In genomic region chr9:65640838-65641410, GRCm38 (mm10) we compare ENCODE assay signal across 11 mouse cellular contexts. TPM values are rescaled to one million over a fixed set of nuclear protein-coding genes. Genes with fewer than 3 reads are reported as not detected.
DNase-seq lines count a peak whose midpoint lies in the region; ATAC-seq and TF ChIP-seq lines count a peak whose summit lies in the region.
"Had no signal": no experiment of that assay in that cellular context is flagged by ENCODE, and none has a peak within 500 bp of the region (broad histone marks: within the 10 kb centered on the region; RNA-seq: fewer than 3 reads in every experiment).

No protein-coding gene starts in this region.

- no peak for DNase-seq in intestine, embryonic 14.5 days (ENCODE audit: low spot score)
- DNase-seq in R1 (ENCODE audit: low read depth, low spot score) = peak; percentile 100
- DNase-seq in limb, embryonic 10.5 days (ENCODE audit: low spot score) = peak; percentile 50
- DNase-seq in left cerebral cortex, adult 2 months (ENCODE audit: extremely low spot score in 1 of 2, low spot score in 2 of 2) = no peak
- no peak for DNase-seq in left cerebral cortex, adult 11 months (ENCODE audit: low spot score)
- no peak for DNase-seq in cerebellum, adult 8-10 months
- DNase-seq: liver, postnatal 0 days; right cerebral cortex, adult 18-20 months had no signal

- H3K27me3 ChIP-seq in intestine, embryonic 14.5 days (replicated peaks; ENCODE audit: control insufficient read depth, insufficient read depth, low read length) = no peaks in the 10 kb centered on the region
- no peaks in the 10 kb centered on the region for H3K27me3 ChIP-seq in intestine, embryonic 15.5 days (replicated peaks)
- H3K27me3 ChIP-seq in embryonic facial prominence, embryonic 12.5 days = no peaks in the 10 kb centered on the region
- H3K27me3 ChIP-seq in limb, embryonic 10.5 days (ENCODE audit: low read depth, poor library complexity, severe bottlenecking) = no peaks in the 10 kb centered on the region

- no peak for TF ChIP-seq CTCF in left cerebral cortex, adult 2 months (IDR thresholded peaks at IDR 0.05)

- H3K9me3 ChIP-seq in intestine, embryonic 14.5 days (ENCODE audit: control insufficient read depth, low read length) = no peaks in the 10 kb centered on the region
- no peaks in the 10 kb centered on the region for H3K9me3 ChIP-seq in intestine, embryonic 15.5 days
- no peaks in the 10 kb centered on the region for H3K9me3 ChIP-seq in embryonic facial prominence, embryonic 12.5 days
- H3K9me3 ChIP-seq in limb, embryonic 10.5 days (replicated peaks) = no peaks in the 10 kb centered on the region

- WGBS in intestine, embryonic 14.5 days = 16% methylated on average over 5 of the region's 5 CpGs
- WGBS in intestine, embryonic 15.5 days = 16% methylated on average over 5 of the region's 5 CpGs
- WGBS in embryonic facial prominence, embryonic 12.5 days = 6% methylated on average over 5 of the region's 5 CpGs
- WGBS in limb, embryonic 10.5 days = 4% methylated on average over 5 of the region's 5 CpGs

- intact Hi-C loops in left cerebral cortex, adult 2 months (cut with DNase I) = no loop called here

- H3K4me2 ChIP-seq in intestine, embryonic 14.5 days (ENCODE audit: low read length) = 0 out of 2 replicates have a peak overlapping the region, but pooled peaks have one; percentile 23
- H3K4me2 ChIP-seq in intestine, embryonic 15.5 days (replicated peaks) = no peak overlapping the region; the same call in 1 of the 2 replicates
- peak overlapping the region; percentile 25; the same call in 1 of the 2 replicates for H3K4me2 ChIP-seq in embryonic facial prominence, embryonic 12.5 days (replicated peaks)

- H3K27ac ChIP-seq in intestine, embryonic 14.5 days (ENCODE audit: low read depth) = no peak overlapping the region; the same call in 1 of the 2 replicates
- H3K27ac ChIP-seq in intestine, embryonic 15.5 days = no peak overlapping the region
- H3K27ac ChIP-seq in embryonic facial prominence, embryonic 12.5 days = 0 out of 2 replicates have a peak overlapping the region, but pooled peaks have one; percentile 36
- peak overlapping the region; percentile 75 for H3K27ac ChIP-seq in limb, embryonic 10.5 days
- no peak overlapping the region for H3K27ac ChIP-seq in left cerebral cortex, adult 2 months

- ATAC-seq in intestine, embryonic 14.5 days (replicated peaks; ENCODE audit: low FRiP score, low TSS enrichment, low read depth) = no peak
- no peak; the same call in 1 of the 2 replicates for ATAC-seq in intestine, embryonic 15.5 days
- ATAC-seq in embryonic facial prominence, embryonic 12.5 days (ENCODE audit: insufficient number of reproducible peaks, insufficient read depth, low FRiP score, low TSS enrichment) = no peak
- ATAC-seq: forebrain, embryonic 16.5 days; liver, postnatal 0 days had no signal

- no peaks in the 10 kb centered on the region for H3K36me3 ChIP-seq in intestine, embryonic 14.5 days (ENCODE audit: control insufficient read depth, insufficient read depth, low read length)
- no peaks in the 10 kb centered on the region for H3K36me3 ChIP-seq in intestine, embryonic 15.5 days
- no peaks in the 10 kb centered on the region for H3K36me3 ChIP-seq in embryonic facial prominence, embryonic 12.5 days
- no peaks in the 10 kb centered on the region for H3K36me3 ChIP-seq in limb, embryonic 10.5 days

- no peak overlapping the region for H3K9ac ChIP-seq in intestine, embryonic 14.5 days (ENCODE audit: low read length)
- no peak overlapping the region for H3K9ac ChIP-seq in intestine, embryonic 15.5 days
- H3K9ac ChIP-seq in embryonic facial prominence, embryonic 12.5 days = no peak overlapping the region
- H3K9ac ChIP-seq: liver, postnatal 0 days had no signal

- H3K4me1 ChIP-seq in intestine, embryonic 14.5 days (replicated peaks; ENCODE audit: control insufficient read depth, insufficient read depth, low read length) = peaks cover 14% of the 10 kb centered on the region
- peaks cover 7% of the 10 kb centered on the region for H3K4me1 ChIP-seq in intestine, embryonic 15.5 days (replicated peaks)
- H3K4me1 ChIP-seq in embryonic facial prominence, embryonic 12.5 days = peaks cover 12% of the 10 kb centered on the region; the same call in 1 of the 2 replicates
- H3K4me1 ChIP-seq in limb, embryonic 10.5 days = peaks cover 41% of the 10 kb centered on the region

- no peak overlapping the region for H3K4me3 ChIP-seq in intestine, embryonic 14.5 days (ENCODE audit: low read depth, low read length)
- H3K4me3 ChIP-seq in intestine, embryonic 15.5 days (replicated peaks) = no peak overlapping the region
- no peak overlapping the region for H3K4me3 ChIP-seq in embryonic facial prominence, embryonic 12.5 days
- H3K4me3 ChIP-seq in limb, embryonic 10.5 days = no peak overlapping the region
- H3K4me3 ChIP-seq in left cerebral cortex, adult 2 months = no peak overlapping the region

RNA-seq across cellular contexts. Expression of gene Rbpms2, which starts 11.5 kb away (rescaled TPM):
- polyA plus RNA-seq in intestine, embryonic 14.5 days (2014; fragmentation: Nextera tagmentation; extraction: Ambion mirVana) = 28.2 and 32.3 TPM in 2 replicates
- polyA plus RNA-seq in intestine, embryonic 15.5 days (2015; fragmentation: Nextera tagmentation; extraction: Ambion mirVana) = 18.9 and 19.6 TPM in 2 replicates
- polyA plus RNA-seq in embryonic facial prominence, embryonic 12.5 days (2016; fragmentation: Nextera tagmentation; extraction: Ambion mirVana) = 16.7 and 18.7 TPM in 2 replicates
- 33.5 and 40.4 TPM in 2 replicates for polyA plus RNA-seq in limb, embryonic 10.5 days (2016; fragmentation: Nextera tagmentation; extraction: Ambion mirVana)
- total RNA-seq in left cerebral cortex, adult 2 months (2021) = 1 to 10 TPM; 2.2 to 3.2 TPM

RNA-seq across cellular contexts. Expression of gene Oaz2, which starts 26.9 kb away (rescaled TPM):
- 166 and 184 TPM in 2 replicates for polyA plus RNA-seq in intestine, embryonic 14.5 days (2014; fragmentation: Nextera tagmentation; extraction: Ambion mirVana)
- polyA plus RNA-seq in intestine, embryonic 15.5 days (2015; fragmentation: Nextera tagmentation; extraction: Ambion mirVana) = 196 and 203 TPM in 2 replicates
- polyA plus RNA-seq in embryonic facial prominence, embryonic 12.5 days (2016; fragmentation: Nextera tagmentation; extraction: Ambion mirVana) = 299 TPM in 2 replicates
- polyA plus RNA-seq in limb, embryonic 10.5 days (2016; fragmentation: Nextera tagmentation; extraction: Ambion mirVana) = 267 and 319 TPM in 2 replicates
- total RNA-seq in left cerebral cortex, adult 2 months (2021) = 100 to 1,000 TPM; 218 to 230 TPM

RNA-seq across cellular contexts. Expression of gene Pif1, which starts 54.0 kb away (rescaled TPM):
- 8.1 and 9.9 TPM in 2 replicates for polyA plus RNA-seq in intestine, embryonic 14.5 days (2014; fragmentation: Nextera tagmentation; extraction: Ambion mirVana)
- polyA plus RNA-seq in intestine, embryonic 15.5 days (2015; fragmentation: Nextera tagmentation; extraction: Ambion mirVana) = 9.1 and 9.6 TPM in 2 replicates
- polyA plus RNA-seq in embryonic facial prominence, embryonic 12.5 days (2016; fragmentation: Nextera tagmentation; extraction: Ambion mirVana) = 21.8 and 24.5 TPM in 2 replicates
- 24.5 and 26.7 TPM in 2 replicates for polyA plus RNA-seq in limb, embryonic 10.5 days (2016; fragmentation: Nextera tagmentation; extraction: Ambion mirVana)
- total RNA-seq in left cerebral cortex, adult 2 months (2021) = under 1 TPM; 0.20 to 0.28 TPM

Comparison
In these comparisons a context has a peak if more than half of its experiments do, and no peak if none do; other contexts are left out.
1. DNase-seq: peak in R1 (single experiment) and limb, embryonic 10.5 days (single experiment); none in intestine, embryonic 14.5 days (single experiment), left cerebral cortex, adult 2 months (0 of 2), left cerebral cortex, adult 11 months (single experiment) and cerebellum, adult 8-10 months (single experiment).
2. H3K27ac ChIP-seq: peak in embryonic facial prominence, embryonic 12.5 days (single experiment) and limb, embryonic 10.5 days (single experiment); none in intestine, embryonic 14.5 days (single experiment), intestine, embryonic 15.5 days (single experiment) and left cerebral cortex, adult 2 months (single experiment).